Mouse (Mus musculus): ENCODE measurements at regions not wholly inside any gene's neighbourhood (a gene's known extent, or its start where the extent isn't known, plus 50 kb on each side); places are given as distances from the start of the nearest gene placed in this dataset.
"Not testable (repeated sequence)": the region's sequence is repeated elsewhere in the genome, so short reads cannot be mapped to it uniquely, and the experiment has no call there.

DNA sequence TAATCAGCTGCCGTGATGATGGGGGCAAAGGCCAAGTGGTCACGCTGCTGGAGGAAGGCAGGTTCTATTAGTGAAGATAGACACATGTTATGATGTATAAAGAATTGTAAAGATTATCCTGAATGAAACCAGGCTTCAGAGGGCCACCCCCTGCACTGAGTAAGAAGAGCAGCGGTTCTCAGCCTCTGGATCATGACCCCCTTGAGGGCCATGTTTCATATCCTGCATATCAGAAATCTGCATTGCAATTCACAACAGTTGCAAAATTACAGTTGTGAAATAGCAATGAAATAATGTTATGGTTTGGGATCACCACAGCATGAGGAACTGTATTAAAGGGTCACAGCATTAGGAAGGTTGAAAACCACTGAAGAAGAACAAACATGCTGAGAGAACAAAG is 162.5 kb upstream of the Zranb2 start:
- no peak for DNase-seq

DNA sequence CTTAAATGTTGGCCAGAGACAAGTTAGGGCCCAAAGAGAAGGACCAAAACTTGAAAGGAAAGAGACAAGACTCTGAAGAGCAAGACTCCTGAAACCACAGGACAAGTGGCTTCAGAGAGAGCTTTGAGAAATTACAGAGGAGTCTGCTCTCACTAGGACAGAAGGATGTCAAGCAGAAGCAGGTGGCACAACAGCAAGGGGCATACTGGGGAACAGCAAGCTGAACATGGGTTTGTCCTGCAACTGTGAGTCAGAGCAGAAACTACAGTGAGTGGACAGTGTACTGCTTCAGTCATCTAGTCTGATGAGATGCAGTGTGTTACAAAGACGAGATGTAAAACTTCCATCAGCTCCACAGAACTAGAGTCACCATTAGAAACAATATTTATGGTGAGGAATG is 160.6 kb upstream of the Zranb2 start:
- peak; percentile 31 for DNase-seq

DNA sequence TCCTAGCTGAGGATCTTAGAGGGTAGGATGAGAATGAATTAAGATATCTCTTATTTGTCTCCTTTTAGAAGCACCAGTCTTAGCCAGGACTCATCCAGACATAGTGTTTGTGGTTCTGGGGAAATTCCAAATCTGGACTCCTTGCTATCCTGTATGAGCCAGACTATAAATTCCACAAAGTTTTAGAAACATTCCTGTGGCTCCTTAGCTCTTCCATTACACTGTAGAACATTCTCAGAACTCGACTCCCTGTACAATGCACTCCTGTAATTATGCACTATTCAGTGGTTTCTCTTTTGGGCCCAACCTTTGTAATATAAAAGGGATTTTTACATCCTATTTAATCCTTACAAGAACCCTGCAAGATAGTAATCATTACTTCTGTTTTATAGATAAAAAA is 159.8 kb upstream of the Zranb2 start:
- DNase-seq, result no peak

DNA sequence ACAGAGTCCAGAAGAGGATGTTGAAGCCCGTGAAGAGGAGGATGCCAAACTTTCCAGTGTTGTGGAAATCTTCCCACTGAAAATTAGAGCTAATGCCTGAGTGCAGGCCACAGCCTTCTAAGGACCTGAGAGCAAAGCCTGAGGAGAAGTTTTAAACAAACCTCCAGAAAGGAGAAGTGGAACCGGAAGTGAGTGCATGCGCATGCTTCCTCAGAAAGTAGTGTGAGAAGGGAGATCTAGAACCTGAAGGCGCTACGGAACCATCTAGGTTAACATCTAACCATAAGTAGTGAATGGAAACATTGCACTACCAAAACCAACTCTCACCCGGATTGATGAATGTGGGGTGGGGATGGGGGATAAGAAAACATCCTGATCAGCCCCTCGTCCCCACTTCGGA is 156.4 kb upstream of the Zranb2 start:
- no peak for DNase-seq

DNA sequence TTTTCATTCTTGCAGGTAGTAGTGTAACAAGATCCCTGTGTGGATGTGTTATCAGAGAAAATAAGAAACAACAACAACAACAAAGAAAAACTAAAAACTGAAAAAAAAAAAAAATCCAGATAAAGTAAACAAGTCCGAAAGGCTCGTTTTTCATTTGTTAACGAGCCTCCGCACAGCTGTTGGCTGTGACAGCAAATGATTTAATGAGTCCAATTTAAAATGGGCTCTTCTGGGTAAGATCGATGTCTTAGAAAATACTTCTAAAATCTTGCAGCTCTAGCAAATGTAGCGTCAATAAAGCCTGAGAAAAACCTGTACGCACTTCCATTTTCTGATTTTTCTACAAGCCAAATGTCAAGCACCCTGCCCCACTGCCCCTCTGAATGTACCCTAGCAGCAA is 155.8 kb upstream of the Zranb2 start:
- DNase-seq, result no peak

DNA sequence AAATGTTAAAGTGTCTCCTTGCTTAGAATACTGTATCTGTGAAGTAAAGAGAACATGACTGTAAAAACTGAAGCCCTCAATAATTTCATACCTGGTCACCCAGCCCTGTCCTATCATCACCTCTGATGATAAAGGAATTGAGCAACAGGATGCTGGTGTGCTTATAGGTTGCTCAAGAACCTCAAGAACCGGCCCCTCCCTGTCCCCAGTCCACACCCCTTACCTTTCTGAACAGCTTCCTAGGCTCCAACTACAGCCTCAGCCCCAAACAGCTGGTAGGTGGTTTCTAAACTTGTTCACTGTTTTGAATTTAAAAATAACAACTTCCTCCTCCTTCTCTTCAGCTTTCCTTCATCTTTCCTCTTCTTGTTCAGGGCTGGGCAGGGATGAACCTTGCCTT is 142.1 kb upstream of the Zranb2 start:
- no peak for DNase-seq

DNA sequence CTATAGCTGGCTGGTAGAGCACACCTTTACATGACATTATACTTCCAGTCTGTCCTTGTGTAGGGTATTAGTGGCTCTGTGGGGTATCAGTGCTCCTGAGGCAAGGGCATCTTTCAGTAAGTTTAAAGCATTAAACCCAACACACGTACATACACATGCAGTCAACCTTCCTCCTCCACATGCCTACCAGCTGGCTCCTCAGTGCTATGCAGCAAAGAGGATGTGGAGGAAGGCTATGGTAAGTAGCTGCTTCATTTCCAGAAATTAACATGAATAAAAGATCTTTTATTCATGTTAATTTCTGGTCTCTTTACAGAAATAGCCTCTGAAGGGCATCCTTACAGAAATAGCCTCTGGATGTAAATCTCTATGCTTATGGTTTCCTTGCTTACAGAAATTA is 140.1 kb upstream of the Zranb2 start:
- DNase-seq, result no peak

DNA sequence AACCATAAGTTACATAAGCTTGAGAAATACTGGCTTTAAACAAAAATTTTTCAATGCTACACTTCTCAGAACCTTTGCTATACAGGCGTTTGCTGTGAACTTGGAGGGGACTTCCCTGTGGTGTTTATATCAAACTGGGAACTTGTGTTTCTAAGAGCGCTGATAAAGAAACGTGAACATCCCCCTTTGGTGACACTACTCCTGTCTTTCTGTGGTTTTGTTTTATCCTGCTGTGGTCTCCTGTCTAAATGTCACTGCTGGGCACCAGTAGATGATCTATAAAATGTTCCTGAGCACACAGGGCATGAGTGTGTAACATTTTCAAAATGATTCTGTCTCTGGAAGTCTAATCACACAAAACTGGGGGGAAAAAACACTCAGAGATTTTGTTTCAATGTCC is 134.1 kb upstream of the Zranb2 start:
- no peak for DNase-seq

DNA sequence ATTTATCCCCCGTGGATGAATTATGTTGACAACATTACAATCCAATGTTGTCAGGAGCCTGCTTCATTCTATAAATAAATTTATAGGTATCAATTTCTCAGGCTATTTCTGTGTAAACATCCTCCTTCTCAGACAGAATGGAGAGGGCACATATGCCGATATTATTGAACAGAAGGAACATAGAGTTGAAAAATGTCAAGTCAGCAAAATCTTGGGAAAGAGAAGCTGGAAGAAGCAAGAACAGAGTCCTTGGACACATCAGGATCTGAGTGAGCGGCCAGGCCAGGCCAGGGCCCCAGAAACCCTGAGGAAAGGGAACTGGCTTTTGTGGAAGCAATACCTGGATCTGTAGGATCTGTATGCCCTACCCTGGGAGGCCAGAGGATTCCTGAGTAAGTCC is 129.9 kb upstream of the Zranb2 start:
- no peak for DNase-seq

DNA sequence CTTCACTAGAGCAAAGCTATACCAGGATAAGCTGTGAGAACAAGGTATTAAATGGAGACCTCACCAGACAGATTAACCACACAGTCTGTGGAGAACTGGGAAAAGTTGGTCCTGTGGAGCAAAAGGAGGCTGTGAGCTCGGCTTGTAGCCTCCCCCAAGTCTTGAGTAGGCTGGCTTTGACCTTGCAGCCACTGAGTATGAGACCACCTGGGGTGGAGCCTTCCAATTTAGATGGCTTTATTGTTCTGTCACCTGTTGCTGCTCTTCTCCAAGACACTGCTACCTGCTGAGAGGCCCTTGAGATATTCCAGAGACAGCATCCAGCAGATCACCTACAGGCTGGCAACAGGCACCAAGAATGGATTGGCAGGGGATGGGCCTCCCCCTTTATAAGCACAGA is 110.5 kb upstream of the Zranb2 start:
- not testable (repeated sequence) for DNase-seq

DNA sequence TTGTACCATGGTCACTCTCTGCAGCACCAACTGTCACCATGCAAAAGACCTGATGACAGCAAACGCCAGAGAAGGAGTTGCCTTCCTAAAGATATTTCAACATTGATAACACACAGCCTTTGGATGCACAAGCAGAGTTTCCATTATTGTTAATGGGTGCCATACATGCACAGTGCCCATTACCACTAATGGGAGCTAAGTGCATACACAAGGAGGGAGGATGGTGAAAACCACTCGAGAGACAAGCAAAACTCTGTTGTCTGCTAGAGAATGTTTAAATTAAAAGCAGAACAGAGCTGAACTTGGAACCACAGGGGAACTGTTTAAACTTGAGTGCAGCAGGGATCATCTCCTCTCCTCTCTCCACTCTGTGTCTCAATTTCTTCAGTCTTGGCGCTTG is 107.2 kb upstream of the Zranb2 start:
- DNase-seq, result no peak

DNA sequence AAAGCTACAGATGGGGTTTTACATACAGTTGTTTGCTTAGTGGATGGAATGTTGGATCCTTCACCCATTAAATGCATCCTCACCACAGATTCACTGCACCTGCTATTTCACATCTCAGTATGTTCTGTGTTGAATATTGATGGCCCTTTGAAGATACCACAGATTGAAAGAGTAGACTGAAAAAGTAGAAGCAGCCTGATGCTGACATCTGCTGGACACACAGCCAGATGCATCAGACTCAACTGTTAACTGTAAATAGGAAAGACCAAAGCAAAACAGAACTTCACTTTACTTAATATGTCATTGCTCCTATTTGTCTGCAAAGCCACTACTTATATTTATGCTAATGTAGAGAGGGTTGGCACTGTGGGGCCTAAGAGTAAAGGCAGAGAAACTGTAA is 84.2 kb upstream of the Zranb2 start:
- DNase-seq, result peak; percentile 33

DNA sequence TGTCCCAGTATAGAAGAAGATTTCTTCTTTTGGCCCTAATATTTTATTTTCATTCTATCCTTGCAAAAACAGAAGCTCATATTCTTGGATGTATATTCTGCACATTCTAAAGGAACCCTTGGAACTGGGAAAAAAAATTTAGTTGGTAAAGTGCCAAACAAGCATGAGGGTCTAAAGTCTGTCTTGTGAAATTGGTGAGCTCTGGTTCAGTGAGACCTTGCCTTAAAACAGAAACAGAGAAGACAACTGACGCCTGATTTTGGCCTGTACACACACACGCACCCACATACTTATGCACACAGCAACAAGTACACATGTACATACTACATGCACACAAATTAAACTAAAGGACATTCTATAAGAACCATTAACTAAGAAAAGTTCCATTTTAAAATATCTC is 62.4 kb upstream of the Zranb2 start:
- no peak for DNase-seq

DNA sequence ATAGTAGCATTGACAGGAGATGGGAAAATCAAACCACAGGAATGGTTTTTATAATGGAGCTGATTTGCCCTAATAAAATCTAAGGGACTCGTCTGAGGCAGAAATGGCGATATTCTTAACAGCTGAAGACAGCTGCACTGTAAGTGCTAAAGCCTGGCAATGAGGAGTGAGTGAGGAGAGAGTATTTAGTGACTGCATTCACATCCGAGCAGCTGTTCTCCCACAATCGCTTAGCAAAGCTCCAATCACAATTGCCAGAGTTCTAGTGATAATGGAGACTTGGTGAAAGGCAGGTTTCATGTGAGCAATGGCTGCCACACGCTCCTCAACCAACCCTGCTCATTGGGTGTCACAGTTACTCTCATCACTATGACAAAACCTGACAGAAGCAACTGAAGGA is 61.3 kb upstream of the Zranb2 start:
- DNase-seq, result no peak

DNA sequence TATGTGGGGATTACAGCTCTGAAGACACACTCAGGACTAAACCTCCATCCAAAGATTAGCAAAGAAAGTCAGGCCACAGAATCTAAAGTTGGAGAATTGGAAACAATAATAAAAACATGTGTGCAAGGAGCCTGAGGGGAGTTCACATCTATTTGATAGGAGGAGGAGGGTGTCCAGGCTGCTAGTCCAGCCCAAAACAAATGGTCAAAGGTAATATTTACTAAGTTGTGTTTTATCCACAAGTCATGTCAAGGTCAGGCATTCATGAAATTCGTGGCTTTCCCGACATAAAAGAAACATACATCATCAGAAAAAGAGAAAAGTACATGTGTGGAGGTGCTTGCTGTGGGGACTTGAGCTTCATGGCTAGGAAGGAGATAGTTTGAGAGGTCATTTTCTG is 56.2 kb upstream of the Zranb2 start:
- no peak for DNase-seq

All from cerebellum, adult 11 months (tissue).